In genomic region chr3:58843415-58843814, GRCm38 (mm10) we compare ENCODE assay signal across 10 mouse cellular contexts. TPM values are rescaled to one million over a fixed set of nuclear protein-coding genes. Genes with fewer than 3 reads are reported as not detected.
DNase-seq lines count a peak whose midpoint lies in the region; ATAC-seq lines count a peak whose summit lies in the region.
"Had no signal": no experiment of that assay in that cellular context is flagged by ENCODE, and none has a peak within 500 bp of the region (broad histone marks: within the 10 kb centered on the region; RNA-seq: fewer than 3 reads in every experiment).

No protein-coding gene starts in this region.

- no peak for DNase-seq in kidney, adult 11 months
- DNase-seq in CD4-positive helper T cell, adult 2 months (ENCODE audit: low read depth, low spot score) = peak; percentile 2
- DNase-seq in adrenal gland, postnatal 14 days = peak; percentile 29
- DNase-seq in spleen, adult 12 weeks (ENCODE audit: low spot score) = no peak
- DNase-seq in layer of hippocampus, postnatal 36 days = no peak

- H3K9ac ChIP-seq in kidney, embryonic 16.5 days (replicated peaks; ENCODE audit: low read length) = no peak overlapping the region
- H3K9ac ChIP-seq in heart, embryonic 12.5 days = no peak overlapping the region

- H3K4me3 ChIP-seq in kidney, embryonic 16.5 days (ENCODE audit: low read length) = no peak overlapping the region
- H3K4me3 ChIP-seq in heart, embryonic 12.5 days = no peak overlapping the region

- peak; percentile 74; the same call in 1 of the 2 replicates for ATAC-seq in kidney, embryonic 16.5 days (ENCODE audit: low FRiP score, low TSS enrichment)
- peak; percentile 87 to 89 for ATAC-seq in hematopoietic stem cell, adult 5-6 weeks (replicated peaks in 1 of 2; ENCODE audit: insufficient read depth in 1 of 2, low FRiP score in 2 of 2, low TSS enrichment in 1 of 2, low read depth in 1 of 2, poor library complexity in 2 of 2, severe bottlenecking in 2 of 2)
- no peak for ATAC-seq in heart, embryonic 12.5 days (ENCODE audit: insufficient number of reproducible peaks, low FRiP score)
- ATAC-seq: inflammation-experienced regulatory T-cells, adult 6 months had no signal

- no peaks in the 10 kb centered on the region for H3K9me3 ChIP-seq in kidney, embryonic 16.5 days (ENCODE audit: low read length)
- H3K9me3 ChIP-seq in heart, embryonic 12.5 days (replicated peaks) = no peaks in the 10 kb centered on the region

- H3K36me3 ChIP-seq in kidney, embryonic 16.5 days (ENCODE audit: insufficient read depth, low read length) = no peaks in the 10 kb centered on the region
- H3K36me3 ChIP-seq in heart, embryonic 12.5 days = no peaks in the 10 kb centered on the region

- 54% methylated on average over 1 of the region's 1 CpGs for WGBS in kidney, embryonic 16.5 days
- WGBS in heart, embryonic 12.5 days = 55% methylated on average over 1 of the region's 1 CpGs

- no peaks in the 10 kb centered on the region for H3K4me1 ChIP-seq in kidney, embryonic 16.5 days (ENCODE audit: insufficient read depth, low read length)
- H3K4me1 ChIP-seq in heart, embryonic 12.5 days (replicated peaks) = no peaks in the 10 kb centered on the region

- H3K4me2 ChIP-seq in kidney, embryonic 16.5 days (replicated peaks; ENCODE audit: low read depth, low read length) = no peak overlapping the region
- H3K4me2 ChIP-seq in heart, embryonic 12.5 days = no peak overlapping the region

- no peak overlapping the region for H3K27ac ChIP-seq in kidney, embryonic 16.5 days (ENCODE audit: low read length)
- H3K27ac ChIP-seq in heart, embryonic 12.5 days (ENCODE audit: poor library complexity, severe bottlenecking) = no peak overlapping the region

- no peaks in the 10 kb centered on the region for H3K27me3 ChIP-seq in kidney, embryonic 16.5 days (ENCODE audit: insufficient read depth, low read length)
- no peaks in the 10 kb centered on the region for H3K27me3 ChIP-seq in heart, embryonic 12.5 days (replicated peaks)

RNA-seq across cellular contexts. Expression of gene Mindy4b-ps, which starts 21.3 kb away (rescaled TPM):
- not detected in 2 replicates for polyA plus RNA-seq in kidney, embryonic 16.5 days (2015; fragmentation: Nextera tagmentation; extraction: Ambion mirVana)
- not detected in 2 replicates for total RNA-seq in adrenal gland, postnatal 14 days (2021)
- not detected in 2 replicates for total RNA-seq in hematopoietic stem cell, adult 5-6 weeks (2017)
- total RNA-seq in layer of hippocampus, postnatal 36 days (2021) = 1 to 10 TPM; 1.3 to 1.4 TPM
- polyA plus RNA-seq in heart, embryonic 12.5 days (2016; fragmentation: Nextera tagmentation; extraction: Ambion mirVana) = 0.13 TPM in 1 of 2 replicates, not detected in the other
- polyA plus RNA-seq: inflammation-experienced regulatory T-cells, adult 6 months; lung, embryonic 16.5 days had no signal

RNA-seq across cellular contexts. Expression of gene Clrn1, which starts 41.7 kb away (rescaled TPM):
- 3.7 and 5.3 TPM in 2 replicates for polyA plus RNA-seq in kidney, embryonic 16.5 days (2015; fragmentation: Nextera tagmentation; extraction: Ambion mirVana)
- total RNA-seq in adrenal gland, postnatal 14 days (2021) = not detected in 2 replicates
- total RNA-seq in hematopoietic stem cell, adult 5-6 weeks (2017) = not detected in 2 replicates
- 1 to 10 TPM; 2.3 to 2.4 TPM for total RNA-seq in layer of hippocampus, postnatal 36 days (2021)
- not detected in 2 replicates for polyA plus RNA-seq in heart, embryonic 12.5 days (2016; fragmentation: Nextera tagmentation; extraction: Ambion mirVana)
- polyA plus RNA-seq: inflammation-experienced regulatory T-cells, adult 6 months had no signal

Comparison
In these comparisons a context has a peak if more than half of its experiments do, and no peak if none do; other contexts are left out.
1. DNase-seq: peak in CD4-positive helper T cell, adult 2 months (single experiment) and adrenal gland, postnatal 14 days (single experiment); none in kidney, adult 11 months (single experiment), spleen, adult 12 weeks (single experiment) and layer of hippocampus, postnatal 36 days (0 of 2).